Mouse (Mus musculus) Muller cell, postnatal 12 days (primary cell): ENCODE results near the gene Nxn.
"Not testable (repeated sequence)": the region's sequence is repeated elsewhere in the genome, so short reads cannot be mapped to it uniquely, and the experiment has no call there.

Experiments
- DNase-seq: peaks from one replicate; pipeline ENCODE4 v3.0.0-alpha.2; 2015; ENCODE audit errors: inconsistent ontology term

Gene Nxn

GRCm38 (mm10) chr11:76215011-76215410 lies 183.9 kb downstream of the Nxn start:
- DNase-seq = no peak

DNA sequence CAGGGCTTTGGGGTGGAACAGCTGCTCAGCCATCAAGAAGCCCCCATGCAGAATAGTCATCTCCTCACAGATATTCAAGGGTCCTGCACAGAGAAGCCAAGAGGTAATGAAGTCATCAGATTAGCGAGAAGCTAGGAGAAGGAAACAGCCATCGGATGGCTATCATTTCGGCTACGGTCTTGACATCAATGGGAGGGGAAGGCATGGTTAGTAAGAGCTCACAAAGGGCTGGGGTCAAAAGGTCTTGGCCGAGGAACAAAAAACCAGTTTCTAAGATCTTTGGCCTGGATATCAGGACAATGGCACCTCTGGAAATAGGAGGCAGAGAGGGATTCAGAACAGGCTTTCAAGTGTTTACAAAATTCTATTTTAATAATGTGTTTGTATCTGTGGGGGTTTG lies 185.1 kb downstream of the Nxn start:
- no peak for DNase-seq

DNA sequence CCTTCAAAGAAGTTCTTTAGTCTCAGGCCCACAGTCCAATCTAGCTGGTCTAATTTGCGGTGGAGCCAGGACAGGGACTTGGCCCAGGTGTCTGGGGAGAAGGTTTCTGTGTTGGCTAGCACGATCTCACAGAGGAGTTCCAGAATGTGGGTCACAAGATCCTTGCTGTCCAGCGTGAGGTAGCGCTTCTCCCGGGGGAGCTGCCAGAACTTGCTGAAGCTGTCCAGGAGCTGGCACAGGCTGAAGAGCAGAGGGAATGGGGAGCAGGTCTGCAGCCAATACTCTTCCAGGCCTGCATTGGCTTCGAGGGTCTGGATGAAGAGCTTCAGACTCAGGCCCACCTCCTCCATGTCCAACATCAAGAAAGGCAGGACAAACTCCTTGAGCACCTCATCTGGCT lies 187.3 kb downstream of the Nxn start:
- not testable (repeated sequence) for DNase-seq

- no peak for DNase-seq
Measured at GRCm38 (mm10) chr11:76210228-76210985, 188.5 kb downstream of the Nxn start.
